Mouse (Mus musculus) adrenal gland, adult 8-10 months (tissue): ENCODE measurements around the gene Rhebl1. TPM values are rescaled to one million over a fixed set of nuclear protein-coding genes. Genes with fewer than 3 reads are reported as not detected.

ENCODE experiments used
- DNase-seq: peaks from one replicate; pipeline ENCODE4 v3.0.0; 2022
- total RNA-seq, 4 experiments: library from RNA; stranded (reverse); gene quantifications; 2 replicates each; pipeline ENCODE4 v1.2.4; 2022

Gene Rhebl1
- total RNA-seq, 4 experiments from 2014 or later = 2.8 to 7.2 (median 4.2) TPM

GRCm38 (mm10) chr15:98914903-98915302 lies 20.6 kb upstream of the Rhebl1 start:
- DNase-seq = no peak

GRCm38 (mm10) chr15:98904692-98905091 lies 10.4 kb upstream of the Rhebl1 start:
- no peak for DNase-seq

DNA sequence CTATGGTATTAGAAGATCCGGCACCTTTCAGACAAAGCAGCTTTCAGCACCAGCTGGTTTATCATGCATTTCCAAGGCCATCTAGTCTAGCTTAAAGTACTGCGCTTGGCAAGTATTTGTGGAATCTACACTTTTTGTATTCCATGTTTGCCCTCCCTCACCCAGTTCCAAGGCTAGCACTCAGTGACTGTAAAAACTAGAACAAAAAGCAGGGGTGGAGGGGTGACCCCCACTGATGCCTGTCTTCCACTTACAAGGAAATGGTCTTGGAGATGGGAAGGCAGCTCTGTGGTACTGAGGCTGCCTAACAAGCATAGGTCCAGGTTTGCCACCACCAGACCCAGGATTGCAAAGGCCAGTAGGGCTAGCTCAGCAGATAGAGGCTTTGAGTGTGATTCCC lies 8.3 kb upstream of the Rhebl1 start:
- DNase-seq = no peak

DNA sequence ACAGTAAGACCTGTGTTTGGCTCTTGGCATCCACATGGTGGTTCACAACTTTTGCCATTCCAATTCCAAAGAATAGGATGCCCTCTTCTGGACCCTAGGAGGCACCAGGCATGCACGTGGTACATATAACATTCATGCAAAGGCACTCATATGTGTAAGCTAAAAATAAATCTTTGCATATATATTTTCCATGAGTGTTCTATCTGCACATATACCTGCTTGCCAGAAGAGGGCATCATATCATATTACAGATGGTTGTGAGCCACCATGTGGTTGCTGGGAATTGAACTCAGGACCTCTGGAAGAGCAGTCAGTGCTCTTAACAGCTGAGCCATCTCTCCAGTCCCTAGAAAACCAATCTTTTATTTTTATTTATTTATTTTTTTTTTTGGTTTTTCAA lies 7.2 kb upstream of the Rhebl1 start:
- no peak for DNase-seq

DNA sequence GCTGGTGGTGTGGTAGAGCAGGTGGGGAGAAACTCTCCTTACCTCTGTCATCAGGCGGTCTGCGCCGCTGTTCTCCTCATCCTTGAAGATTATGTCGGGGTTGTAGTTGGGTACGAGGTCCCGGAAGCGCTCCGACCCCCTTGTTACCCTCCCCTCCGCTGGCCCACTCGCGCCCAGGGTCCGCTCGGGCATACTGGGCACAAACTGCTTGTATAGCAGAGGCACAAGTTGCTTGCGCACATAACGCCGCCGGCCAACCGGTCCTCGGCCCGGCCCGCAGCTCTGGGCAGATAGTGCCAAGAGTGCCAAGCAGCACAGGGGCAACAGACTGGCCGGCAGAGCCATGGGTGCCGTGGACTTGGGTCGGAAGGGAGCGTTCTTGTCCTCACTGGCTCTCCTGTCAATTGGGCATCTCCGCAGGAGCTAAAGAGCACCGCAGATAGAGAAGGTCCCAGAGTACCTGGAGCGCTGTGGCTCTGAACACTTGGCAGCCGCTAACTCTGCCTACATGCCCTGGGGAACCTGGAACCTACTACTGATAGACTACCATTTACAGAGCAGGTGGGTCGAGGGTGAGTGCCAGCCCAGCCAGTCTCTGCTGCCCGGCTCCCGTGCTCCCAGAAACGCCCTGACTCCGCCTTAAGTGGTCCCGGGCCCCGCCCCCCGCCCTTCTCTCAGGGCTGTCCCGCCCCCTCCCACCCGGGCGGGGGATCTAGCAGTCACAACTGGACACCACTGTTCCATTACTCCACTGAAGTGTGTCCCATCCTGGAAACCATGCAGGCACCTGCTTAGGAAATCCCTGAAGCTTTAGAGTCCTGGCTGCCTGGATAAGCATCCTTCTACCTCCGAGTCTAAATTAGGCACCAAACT lies 3.8 kb upstream of the Rhebl1 start, which contains the start of gene Dhh:
Dhh (minus strand) TSS at position 613 of the 873 bp plus-strand sequence.
- DNase-seq = no peak

DNA sequence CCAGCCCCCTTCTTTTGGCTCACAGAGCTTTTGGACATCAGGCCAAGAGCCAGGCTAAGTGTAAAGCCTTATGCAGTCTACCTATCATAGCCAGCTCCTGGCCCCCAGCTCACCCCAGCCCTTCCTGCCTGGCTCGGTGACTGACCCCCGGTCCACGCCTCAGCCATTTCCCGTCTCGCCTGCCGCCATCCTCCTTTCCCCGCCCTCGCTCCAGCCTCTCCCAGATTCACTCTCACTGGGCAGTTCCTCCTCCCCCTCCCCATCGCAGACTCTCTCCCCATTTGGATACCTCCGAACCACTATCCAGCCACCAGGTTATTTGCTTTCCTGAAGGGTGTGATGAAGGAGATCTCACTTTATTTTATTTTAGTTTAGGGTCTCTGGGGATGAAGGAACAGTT lies 3.2 kb upstream of the Rhebl1 start:
- DNase-seq = no peak

DNA sequence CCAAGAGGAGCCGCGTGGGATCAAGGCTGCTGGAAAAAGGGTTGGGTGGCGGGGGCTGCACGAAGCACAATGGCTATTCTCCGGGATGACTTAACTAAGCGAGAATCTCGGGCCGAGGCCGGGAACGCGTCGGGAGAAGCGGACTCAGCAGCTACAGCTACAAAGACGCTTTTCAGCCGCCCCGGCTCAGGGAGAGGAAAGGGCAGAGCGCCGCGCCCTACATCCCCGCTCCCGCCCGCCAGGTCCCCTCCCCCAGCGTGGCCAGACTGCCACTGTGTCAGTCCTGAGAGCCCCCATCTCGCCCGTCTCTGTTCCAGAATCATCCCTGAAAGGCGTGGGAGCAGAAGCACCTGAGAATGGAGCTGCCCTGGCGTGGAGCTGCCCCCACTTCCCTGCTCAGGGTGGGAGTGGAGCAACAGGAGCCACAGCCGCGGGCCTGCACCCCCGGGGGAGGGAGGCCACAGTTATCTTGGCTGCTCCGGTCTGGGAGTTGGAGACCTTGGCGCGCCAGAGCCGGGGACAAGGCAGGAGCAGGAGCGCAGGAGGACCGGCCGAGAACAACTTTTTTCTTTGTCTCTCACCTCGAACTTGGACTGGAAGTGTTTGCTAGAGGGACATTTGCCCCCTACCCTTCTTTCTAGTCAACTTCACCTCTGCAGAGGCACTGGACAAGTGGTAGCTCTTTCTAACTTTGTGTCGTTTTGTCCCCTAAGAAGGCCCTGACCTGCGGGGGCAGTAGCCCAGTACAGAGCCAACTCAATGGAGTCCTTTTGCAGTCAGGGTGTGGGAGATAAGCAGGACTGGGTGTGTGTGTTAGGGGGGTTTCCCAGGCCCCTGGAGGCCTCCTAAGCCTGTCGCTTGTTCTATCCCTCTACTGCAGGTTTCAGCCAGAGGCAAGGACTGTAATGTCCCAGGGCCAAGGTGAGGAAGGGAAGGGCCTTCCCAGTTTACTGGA lies 1.6 kb upstream of the Rhebl1 start:
- DNase-seq = peak; percentile 58

- DNase-seq = no peak
These were observed 650 bp upstream of the Rhebl1 start for GRCm38 (mm10) chr15:98894746-98895634.

- no peak for DNase-seq
These were observed 1.3 kb downstream of the Rhebl1 start for GRCm38 (mm10) chr15:98893036-98893435.

- DNase-seq = peak; percentile 66
These were observed 2.3 kb downstream of the Rhebl1 start for GRCm38 (mm10) chr15:98891907-98892606.

GRCm38 (mm10) chr15:98891198-98891742 lies 3.1 kb downstream of the Rhebl1 start:
- DNase-seq = no peak

- no peak for DNase-seq
These were observed 6.8 kb downstream of the Rhebl1 start for GRCm38 (mm10) chr15:98887526-98887925.

DNA sequence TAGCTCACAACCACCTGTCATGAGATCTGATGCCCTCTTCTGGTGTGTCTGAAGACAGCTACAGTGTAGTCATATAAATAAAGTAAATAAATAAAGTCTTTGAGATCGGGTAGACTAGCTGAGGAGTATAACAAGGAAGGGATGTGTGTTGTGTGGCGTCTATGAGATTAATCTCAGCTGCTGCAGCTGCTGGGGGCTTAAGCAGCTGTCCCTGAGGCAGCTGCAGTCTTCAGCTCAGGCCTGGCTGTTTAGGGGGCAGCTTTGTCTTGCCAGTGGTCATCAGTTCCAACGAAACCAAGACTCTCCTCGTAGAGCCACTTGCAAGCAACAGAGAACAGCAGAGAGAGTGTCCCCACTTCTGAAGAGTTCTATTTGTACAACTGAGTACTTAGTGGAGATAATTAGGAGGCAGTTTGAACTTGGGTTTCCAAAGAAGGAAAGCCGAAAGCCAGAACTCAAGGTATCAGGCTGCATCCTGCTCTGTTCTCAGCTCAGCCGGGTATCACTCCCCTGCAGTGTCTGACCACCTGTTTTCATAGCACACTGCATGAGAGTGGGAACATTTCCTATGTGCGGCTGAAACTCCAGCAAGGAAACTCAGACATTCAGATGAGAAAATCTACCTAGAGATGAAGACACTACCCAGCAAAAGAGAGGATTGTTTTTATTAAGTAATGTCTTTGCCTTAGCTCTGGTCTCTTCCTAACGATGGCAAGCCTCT lies 7.5 kb downstream of the Rhebl1 start:
- DNase-seq = no peak

DNA sequence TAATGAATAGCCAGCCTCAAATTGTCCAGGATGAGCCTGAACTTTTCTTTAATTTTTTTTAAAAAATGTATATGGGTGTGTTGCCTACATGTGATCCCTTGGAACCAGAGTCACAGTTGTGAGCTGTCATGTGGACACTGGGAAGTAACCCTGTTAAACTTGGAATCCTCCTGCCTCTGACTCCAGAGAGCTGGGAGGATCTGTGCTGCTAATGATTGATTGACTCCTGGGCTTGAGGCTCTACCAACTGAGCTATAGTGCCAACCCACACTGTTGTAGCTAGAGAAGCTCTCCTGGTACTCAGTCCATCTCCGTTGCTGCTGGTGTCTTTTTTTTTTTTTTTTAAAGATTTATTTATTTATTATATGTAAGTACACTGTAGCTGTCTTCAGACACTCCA lies 10.2 kb downstream of the Rhebl1 start:
- DNase-seq = no peak

DNA sequence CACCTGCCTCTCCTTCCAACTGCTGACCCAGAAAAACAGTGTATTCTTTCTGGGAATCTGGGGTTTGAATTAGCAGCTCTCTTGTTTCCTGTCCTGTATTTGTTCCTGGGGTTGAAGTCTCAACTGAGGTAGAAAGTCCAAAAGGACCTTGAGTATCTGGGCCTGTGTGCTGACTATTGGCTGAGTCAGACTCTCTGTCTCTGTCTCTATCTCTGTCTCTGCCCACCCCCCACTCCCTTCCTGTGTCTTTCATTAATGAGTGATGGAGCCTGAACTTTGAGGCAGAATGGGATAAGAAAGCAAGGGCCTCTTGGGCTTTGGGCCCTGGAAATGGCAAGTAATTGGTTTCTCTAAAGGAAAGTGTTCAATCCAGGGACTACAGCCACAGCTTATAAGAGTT lies 10.7 kb downstream of the Rhebl1 start:
- DNase-seq = no peak

DNA sequence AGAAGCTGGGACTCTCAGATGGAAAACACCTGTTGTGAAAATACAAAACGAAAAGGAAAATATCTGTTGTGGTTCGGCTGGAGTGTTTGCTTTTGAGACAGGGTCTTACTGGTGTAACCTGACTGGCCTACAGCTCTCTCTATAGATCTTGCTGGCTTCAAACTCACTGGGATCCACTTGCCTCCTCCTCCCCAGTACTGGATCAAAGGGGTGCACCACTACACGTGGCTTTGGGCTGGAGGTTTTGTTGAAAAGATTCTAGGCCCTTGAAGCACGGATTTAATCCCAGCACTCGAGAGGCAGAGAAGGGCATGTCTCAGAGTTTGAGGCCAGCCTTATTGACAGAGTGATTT lies 12.7 kb downstream of the Rhebl1 start:
- no peak for DNase-seq

GRCm38 (mm10) chr15:98880978-98881655 lies 13.2 kb downstream of the Rhebl1 start:
- peak; percentile 94 for DNase-seq

GRCm38 (mm10) chr15:98877331-98877730 lies 17.0 kb downstream of the Rhebl1 start:
- DNase-seq = no peak

- DNase-seq = peak; percentile 89
These were observed 22.1 kb downstream of the Rhebl1 start for GRCm38 (mm10) chr15:98871916-98872888.
